Mouse (Mus musculus) forebrain, embryonic 13.5 days (tissue): ENCODE data around the gene Mkrn2. TPM values are rescaled to one million over a fixed set of nuclear protein-coding genes. Genes with fewer than 3 reads are reported as not detected.

Source experiments
- ATAC-seq: fragments of 200-750 bp; cut with Nextera tagmentation; 2 replicates; pipeline ENCODE4 v1.8.0; 2017
- H3K27ac ChIP-seq: fragments of 300-500 bp; sonication (generic); 2 replicates; pipeline ENCODE4 v1.5.1; 2015; ENCODE audit warnings: inconsistent platforms, mild to moderate bottlenecking, moderate library complexity
- H3K27me3 ChIP-seq: fragments of 300-500 bp; sonication (generic); 2 replicates; pipeline ENCODE4 v1.6.1; 2015; ENCODE audit warnings: mild to moderate bottlenecking, inconsistent platforms
- H3K36me3 ChIP-seq: fragments of 300-500 bp; sonication (generic); 2 replicates; pipeline ENCODE4 v1.6.1; 2015; ENCODE audit warnings: mild to moderate bottlenecking, inconsistent platforms; ENCODE audit not compliant: poor library complexity, severe bottlenecking
- H3K4me1 ChIP-seq: fragments of 300-500 bp; sonication (generic); 2 replicates; pipeline ENCODE4 v1.6.1; 2015; ENCODE audit warnings: inconsistent platforms
- H3K4me2 ChIP-seq: fragments of 300-500 bp; sonication (generic); 2 replicates; pipeline ENCODE4 v1.6.1; 2015; ENCODE audit warnings: inconsistent platforms, mild to moderate bottlenecking, moderate library complexity
- H3K4me3 ChIP-seq: fragments of 300-500 bp; sonication (generic); 2 replicates; pipeline ENCODE4 v1.5.1; 2015; ENCODE audit warnings: mild to moderate bottlenecking, inconsistent platforms
- H3K9ac ChIP-seq: fragments of 300-500 bp; sonication (generic); 2 replicates; pipeline ENCODE4 v1.6.1; 2015; ENCODE audit warnings: mild to moderate bottlenecking, inconsistent platforms
- H3K9me3 ChIP-seq: fragments of 300-500 bp; sonication (generic); replicated peaks from 2 replicates; pipeline ENCODE4 v1.6.1; 2016; ENCODE audit warnings: inconsistent platforms
- WGBS: fragments of 180-500 bp; shearing (Covaris S2); methylation state at CpG from one replicate; pipeline ENCODE4 v1.1.7; 2015; 5-methylcytosine and 5-hydroxymethylcytosine counted together
- polyA plus RNA-seq: library from polyadenylated mRNA; unstranded; fragments of >200 nt; fragmentation: Nextera tagmentation; extraction: Ambion mirVana; gene quantifications from 2 replicates; pipeline ENCODE4 v1.2.1, GENCODE M21; 2015

Gene Mkrn2
- polyA plus RNA-seq, 1 experiment from 2014 or later = 30.4 TPM

DNA sequence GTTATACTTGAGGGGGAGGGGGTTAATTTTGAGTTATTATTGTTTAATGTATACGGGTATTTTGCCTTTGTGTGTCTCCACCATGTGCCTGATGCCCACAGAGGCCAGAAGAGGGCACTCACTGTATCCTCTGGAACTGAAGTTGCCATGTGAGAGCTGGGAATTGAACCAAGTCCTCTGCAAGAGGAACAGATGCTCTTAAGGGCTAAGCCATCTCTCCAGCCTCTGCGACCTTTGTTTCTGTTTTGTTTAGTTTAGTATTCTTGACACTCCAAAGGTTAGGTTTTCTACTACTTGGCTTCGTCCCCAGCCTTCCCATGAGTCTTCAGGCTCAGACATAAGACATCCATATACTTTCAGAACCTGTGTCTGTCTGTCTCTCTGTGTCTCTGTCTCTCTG lies 17.5 kb upstream of the Mkrn2 start:
- no peak overlapping the region for H3K4me3 ChIP-seq
- no peaks in the 10 kb centered on the region for H3K4me1 ChIP-seq
- H3K4me2 ChIP-seq = no peak overlapping the region
- no peak for ATAC-seq
- no peaks in the 10 kb centered on the region for H3K27me3 ChIP-seq
- H3K9ac ChIP-seq = no peak overlapping the region
- peaks cover 24% of the 10 kb centered on the region for H3K36me3 ChIP-seq
- no peaks in the 10 kb centered on the region for H3K9me3 ChIP-seq
- 71% methylated on average over 3 of the region's 3 CpGs for WGBS
- H3K27ac ChIP-seq = no peak overlapping the region

DNA sequence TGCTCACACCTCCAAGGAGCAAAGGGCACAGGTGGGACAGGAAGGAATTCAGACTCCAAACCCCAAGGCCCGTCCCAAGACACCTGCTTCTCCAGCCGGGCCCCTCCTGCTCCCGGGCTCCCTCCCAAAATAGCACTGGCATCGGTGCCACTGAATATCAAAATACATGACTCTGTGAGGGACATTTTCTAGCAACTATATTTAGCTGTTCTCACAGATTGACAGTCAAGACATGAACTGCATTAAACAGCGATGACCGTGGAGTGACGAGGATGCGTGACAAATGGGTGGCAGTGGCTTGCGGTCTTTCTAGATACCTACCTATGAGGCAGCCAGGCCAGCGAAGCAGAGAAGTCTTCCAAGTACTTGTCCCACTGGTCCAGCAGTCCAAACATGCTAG lies 15.4 kb upstream of the Mkrn2 start:
- Histone ChIP-seq H3K9me3 (no peaks in the 10 kb centered on the region), H3K27ac (no peak overlapping the region), H3K27me3 (no peaks in the 10 kb centered on the region), H3K4me1 (no peaks in the 10 kb centered on the region), H3K4me3 (no peak overlapping the region), H3K36me3 (peaks cover 6% of the 10 kb centered on the region; the same call in 1 of the 2 replicates), H3K9ac (no peak overlapping the region), H3K4me2 (no peak overlapping the region)
- ATAC-seq = no peak
- WGBS = 90% methylated on average over 10 of the region's 10 CpGs

DNA sequence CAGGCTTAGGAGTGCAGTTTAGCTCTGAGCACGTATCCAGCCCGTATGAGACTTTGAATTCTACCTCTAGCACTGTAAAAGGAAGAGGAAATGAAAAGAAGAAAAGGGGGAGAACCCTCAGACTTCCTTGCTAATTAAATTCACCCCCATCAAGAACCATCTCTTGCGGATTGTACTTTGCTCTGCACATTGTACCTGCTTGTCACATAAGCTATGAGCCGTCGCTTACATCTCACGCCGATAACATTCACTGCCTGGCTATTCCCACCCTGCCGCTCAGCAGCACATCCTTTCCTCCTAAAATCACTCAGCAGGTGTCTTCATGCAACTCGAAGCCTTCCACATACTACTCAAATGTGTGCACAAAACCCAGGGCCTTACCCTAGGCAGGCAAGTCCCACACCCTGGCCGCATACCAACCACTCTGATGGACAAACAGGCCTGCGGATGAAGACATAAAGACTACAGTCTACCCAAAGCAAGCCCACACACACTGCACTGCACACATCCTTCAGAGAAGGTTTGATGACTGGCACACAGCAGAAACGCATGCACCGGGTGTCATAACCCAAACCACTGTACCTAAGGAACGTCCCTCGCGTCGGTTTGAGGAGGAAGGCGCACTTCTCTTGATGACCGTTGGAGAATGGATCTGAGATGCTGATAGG lies 9.9 kb upstream of the Mkrn2 start:
- no peak overlapping the region for H3K4me2 ChIP-seq

DNA sequence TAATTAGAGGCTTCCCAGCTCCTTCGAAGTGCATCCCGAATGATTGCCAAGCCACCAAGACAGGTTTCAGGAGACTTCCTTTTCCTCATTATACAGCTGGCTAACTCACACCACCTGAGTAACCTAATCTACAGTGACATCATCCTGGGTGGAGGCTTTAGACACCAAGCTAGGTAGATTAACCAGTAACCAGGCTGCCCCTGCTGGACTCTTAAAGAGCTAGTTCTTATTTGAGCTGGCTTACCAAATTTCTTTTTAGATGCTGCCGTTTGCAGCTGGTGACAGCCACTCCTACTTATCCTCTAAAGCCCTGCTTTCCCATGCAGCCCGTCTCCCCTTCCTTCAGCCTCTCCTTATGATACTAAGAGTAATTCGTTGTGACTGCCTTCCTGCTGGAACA lies 9.2 kb upstream of the Mkrn2 start, which contains the start of gene Mkrn2os:
TSS of gene Mkrn2os (minus strand) at position 119 of the 400 bp plus-strand sequence.
- Histone ChIP-seq H3K4me2 (no peak within 1 kb of the TSS), H3K9me3 (no peaks in the 10 kb centered on the region), H3K4me3 (no peak within 1 kb of the TSS), H3K27ac (no peak within 1 kb of the TSS), H3K4me1 (no peaks in the 10 kb centered on the region), H3K36me3 (no peaks in the 10 kb centered on the region), H3K27me3 (no peaks in the 10 kb centered on the region), H3K9ac (no peak within 1 kb of the TSS)
- no peak for ATAC-seq
- WGBS = 69% methylated on average over 5 of the region's 5 CpGs

More for the DNA sequence above, 9.9 kb upstream of the Mkrn2 start:
- Histone ChIP-seq H3K9ac (no peak overlapping the region), H3K9me3 (no peaks in the 10 kb centered on the region), H3K27me3 (no peaks in the 10 kb centered on the region), H3K36me3 (no peaks in the 10 kb centered on the region), H3K27ac (no peak overlapping the region), H3K4me1 (no peaks in the 10 kb centered on the region), H3K4me3 (no peak overlapping the region)
- no peak for ATAC-seq
- 90% methylated on average over 19 of the region's 19 CpGs for WGBS

DNA sequence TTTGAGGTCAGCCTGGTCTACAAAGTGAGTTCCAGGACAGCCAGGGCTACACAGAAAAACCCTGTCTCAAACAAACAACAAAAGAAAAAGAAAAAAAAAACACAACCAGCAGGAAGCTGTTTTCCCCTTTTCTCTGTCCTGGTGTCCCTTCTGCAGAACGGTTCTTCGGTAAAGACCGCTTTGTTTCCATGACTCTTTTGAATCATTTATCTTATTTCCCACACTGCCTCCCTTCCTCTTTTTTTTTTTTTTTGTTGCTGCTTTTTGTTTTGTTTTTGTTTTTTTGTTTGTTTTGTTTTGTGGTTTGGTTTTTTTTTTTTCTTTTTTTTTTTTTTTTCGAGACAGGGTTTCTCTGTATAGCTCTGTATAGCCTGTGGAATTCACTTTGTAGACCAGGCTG lies 8.4 kb upstream of the Mkrn2 start:
- no peak overlapping the region for H3K4me3 ChIP-seq
- WGBS = 83% methylated on average over 4 of the region's 4 CpGs
- no peaks in the 10 kb centered on the region for H3K4me1 ChIP-seq
- H3K36me3 ChIP-seq = no peaks in the 10 kb centered on the region
- H3K4me2 ChIP-seq = no peak overlapping the region
- H3K9me3 ChIP-seq = no peaks in the 10 kb centered on the region
- no peak for ATAC-seq
- H3K27me3 ChIP-seq = no peaks in the 10 kb centered on the region
- no peak overlapping the region for H3K27ac ChIP-seq
- H3K9ac ChIP-seq = no peak overlapping the region

DNA sequence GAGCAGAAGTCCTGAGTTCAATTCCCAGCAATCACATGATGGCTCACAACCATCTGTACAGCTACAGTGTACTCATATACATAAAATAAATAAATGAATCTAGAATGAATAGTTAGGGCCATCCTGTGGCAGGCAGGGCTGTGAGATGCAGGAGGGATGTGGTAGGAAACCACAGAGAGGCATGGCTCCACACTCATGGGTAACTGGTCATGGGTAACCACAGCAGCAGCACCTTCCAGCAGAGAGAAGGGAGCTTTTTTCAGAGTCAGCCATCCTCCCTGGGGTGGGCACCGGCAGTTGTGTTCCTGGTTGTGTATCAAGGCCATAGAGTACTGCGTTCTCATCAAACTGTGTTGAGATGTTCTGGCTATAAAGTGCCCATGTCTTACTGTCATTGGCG lies 7.2 kb upstream of the Mkrn2 start:
- H3K27ac ChIP-seq = no peak overlapping the region
- 75% methylated on average over 3 of the region's 3 CpGs for WGBS
- H3K36me3 ChIP-seq = no peaks in the 10 kb centered on the region
- no peaks in the 10 kb centered on the region for H3K4me1 ChIP-seq
- H3K27me3 ChIP-seq = no peaks in the 10 kb centered on the region
- no peak overlapping the region for H3K4me3 ChIP-seq
- ATAC-seq = no peak
- H3K4me2 ChIP-seq = no peak overlapping the region
- H3K9ac ChIP-seq = no peak overlapping the region
- no peaks in the 10 kb centered on the region for H3K9me3 ChIP-seq

DNA sequence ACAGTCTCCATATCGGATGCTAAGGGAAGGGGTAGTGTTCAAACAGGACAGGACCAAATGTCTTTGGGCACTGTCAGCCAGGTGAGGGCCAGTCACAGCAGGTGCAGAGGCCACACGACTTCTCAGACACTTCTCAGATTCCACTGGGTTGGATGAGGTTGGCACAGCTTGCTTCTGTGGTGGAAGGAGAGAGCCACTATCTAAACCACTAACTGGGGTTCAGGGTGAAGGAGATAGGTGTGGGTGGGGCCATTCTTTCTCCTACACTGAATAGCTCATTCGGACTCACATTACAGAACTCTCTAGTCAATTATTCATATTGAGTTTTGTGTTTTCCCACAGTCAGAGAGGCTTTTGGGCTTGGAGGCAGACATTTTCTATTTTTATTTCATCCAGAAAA lies 6.0 kb upstream of the Mkrn2 start:
- H3K4me1 ChIP-seq = no peaks in the 10 kb centered on the region
- WGBS = 65% methylated on average over 3 of the region's 3 CpGs
- H3K4me2 ChIP-seq = no peak overlapping the region
- H3K4me3 ChIP-seq = no peak overlapping the region
- H3K9ac ChIP-seq = no peak overlapping the region
- H3K27ac ChIP-seq = no peak overlapping the region
- H3K36me3 ChIP-seq = no peaks in the 10 kb centered on the region
- ATAC-seq = no peak
- no peaks in the 10 kb centered on the region for H3K27me3 ChIP-seq
- H3K9me3 ChIP-seq = no peaks in the 10 kb centered on the region

DNA sequence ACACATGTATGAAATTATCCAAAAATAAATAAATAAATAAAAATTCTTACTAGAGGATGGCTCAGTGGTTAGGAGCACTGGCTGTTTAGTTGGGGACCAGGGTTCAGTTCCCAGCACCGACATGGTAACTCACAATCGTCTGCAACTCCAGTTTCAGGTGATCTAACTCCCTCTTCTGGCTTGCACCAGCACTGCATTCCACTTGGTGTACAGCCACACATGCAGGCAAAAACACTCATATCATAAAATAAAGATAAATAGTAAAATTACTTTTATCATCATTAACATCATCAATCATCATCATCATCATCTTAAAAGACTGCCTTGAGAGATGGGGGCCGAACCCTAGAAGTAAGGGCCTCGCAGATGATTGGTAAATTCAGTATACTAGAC lies 384 bp upstream of the Mkrn2 start:
- peaks cover 11% of the 10 kb centered on the region for H3K4me1 ChIP-seq
- no peak overlapping the region for H3K27ac ChIP-seq
- H3K27me3 ChIP-seq = no peaks in the 10 kb centered on the region
- H3K4me3 ChIP-seq = peak overlapping the region; percentile 82
- no peaks in the 10 kb centered on the region for H3K36me3 ChIP-seq
- peak; percentile 25; the same call in 1 of the 2 replicates for ATAC-seq
- H3K9ac ChIP-seq = no peak overlapping the region
- 64% methylated on average over 4 of the region's 4 CpGs for WGBS
- peak overlapping the region; percentile 77 for H3K4me2 ChIP-seq
- no peaks in the 10 kb centered on the region for H3K9me3 ChIP-seq

DNA sequence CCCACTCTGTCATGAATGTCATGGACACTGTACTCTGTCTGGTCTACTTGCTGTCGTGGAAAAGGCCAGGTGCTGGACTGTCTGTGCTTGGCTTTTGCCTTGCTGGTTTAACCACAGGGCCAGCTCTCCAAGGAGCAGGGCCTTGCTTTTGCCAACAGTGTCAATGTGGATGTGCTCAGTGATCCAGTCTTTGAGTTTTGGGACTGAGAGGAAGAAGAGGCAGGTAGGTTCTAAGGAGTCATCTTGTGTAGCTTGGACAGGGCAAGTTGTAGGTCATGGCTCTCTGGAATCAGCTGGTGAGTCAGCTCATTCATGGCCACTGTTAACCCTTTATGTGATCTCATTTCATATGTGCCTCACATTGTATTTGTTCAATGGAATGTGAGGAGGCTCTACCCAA lies 4.8 kb downstream of the Mkrn2 start:
- ATAC-seq = no peak
- peaks cover 21% of the 10 kb centered on the region for H3K36me3 ChIP-seq
- no peak overlapping the region for H3K4me2 ChIP-seq
- peaks cover 11% of the 10 kb centered on the region for H3K4me1 ChIP-seq
- H3K27me3 ChIP-seq = no peaks in the 10 kb centered on the region
- 85% methylated on average over 1 of the region's 1 CpGs for WGBS
- no peak overlapping the region for H3K4me3 ChIP-seq
- no peak overlapping the region for H3K27ac ChIP-seq
- H3K9ac ChIP-seq = no peak overlapping the region
- no peaks in the 10 kb centered on the region for H3K9me3 ChIP-seq

DNA sequence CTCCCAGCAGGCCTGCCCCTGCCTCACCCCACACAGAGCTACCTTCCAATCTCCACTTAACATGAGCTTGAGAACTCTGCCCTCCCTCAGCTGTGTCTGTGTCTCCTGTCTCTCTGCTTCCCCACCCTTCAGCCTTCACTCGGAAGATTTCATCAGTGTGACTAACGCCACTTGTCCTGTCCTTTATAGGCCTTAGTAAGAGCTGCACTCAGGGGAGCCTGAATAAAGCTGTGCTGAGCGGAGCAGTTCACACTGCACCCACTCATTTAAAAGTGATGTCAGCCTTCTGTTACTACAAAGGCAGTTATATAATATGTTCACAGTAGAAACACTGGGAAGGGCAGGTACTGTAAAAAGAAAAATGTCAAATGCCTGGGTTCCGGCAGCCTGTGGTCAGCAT lies 5.7 kb downstream of the Mkrn2 start:
- no peak overlapping the region for H3K4me2 ChIP-seq
- H3K4me1 ChIP-seq = peaks cover 10% of the 10 kb centered on the region
- no peaks in the 10 kb centered on the region for H3K9me3 ChIP-seq
- peak overlapping the region; percentile 35; the same call in 1 of the 2 replicates for H3K9ac ChIP-seq
- H3K4me3 ChIP-seq = no peak overlapping the region
- H3K27ac ChIP-seq = no peak overlapping the region
- no peak for ATAC-seq
- 76% methylated on average over 4 of the region's 4 CpGs for WGBS
- no peaks in the 10 kb centered on the region for H3K27me3 ChIP-seq
- H3K36me3 ChIP-seq = peaks cover 31% of the 10 kb centered on the region

DNA sequence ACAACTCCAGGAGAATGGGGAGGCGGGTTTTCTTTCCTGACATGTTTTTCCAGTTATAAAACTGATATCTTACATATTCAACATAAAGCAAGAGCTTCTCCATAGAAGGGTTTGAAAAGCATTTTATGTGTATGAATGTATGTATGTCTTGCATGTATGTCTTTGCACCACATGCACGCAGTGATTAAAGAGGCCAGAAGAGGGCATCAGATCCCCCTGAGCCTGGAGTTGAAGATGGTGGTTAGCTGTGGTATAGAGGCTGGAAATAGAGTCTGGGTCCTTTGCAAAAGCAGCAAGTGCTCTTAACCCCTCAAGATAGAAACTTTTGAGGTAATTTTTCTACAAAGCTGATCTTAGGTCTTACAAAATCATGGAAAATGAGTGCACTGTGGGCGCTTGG lies 7.4 kb downstream of the Mkrn2 start:
- Histone ChIP-seq H3K9ac (no peak overlapping the region), H3K27ac (no peak overlapping the region), H3K36me3 (peaks cover 47% of the 10 kb centered on the region), H3K4me2 (no peak overlapping the region), H3K9me3 (no peaks in the 10 kb centered on the region), H3K4me3 (no peak overlapping the region), H3K27me3 (no peaks in the 10 kb centered on the region), H3K4me1 (no peaks in the 10 kb centered on the region)
- WGBS = 68% methylated on average over 3 of the region's 3 CpGs
- ATAC-seq = no peak

DNA sequence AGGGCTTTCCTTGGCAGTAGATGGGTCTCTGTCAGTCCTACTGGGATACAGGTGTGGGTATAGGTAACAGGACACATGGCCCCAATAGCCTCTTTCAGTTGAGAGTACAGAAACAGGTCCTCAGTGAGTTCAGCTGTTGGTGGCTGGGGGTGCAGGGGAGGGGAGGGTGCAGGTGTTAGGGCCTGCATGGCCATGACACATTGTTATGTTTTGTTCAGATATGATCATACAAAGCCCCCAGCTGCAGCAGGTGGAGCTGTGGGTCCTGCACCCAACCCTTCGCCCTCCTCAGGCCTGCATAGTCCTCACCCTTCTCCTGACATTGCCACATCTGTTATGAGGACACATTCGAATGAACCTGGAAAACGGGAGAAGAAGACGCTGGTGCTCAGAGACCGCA lies 8.6 kb downstream of the Mkrn2 start:
- Histone ChIP-seq H3K27ac (no peak overlapping the region), H3K27me3 (no peaks in the 10 kb centered on the region), H3K9me3 (no peaks in the 10 kb centered on the region), H3K4me1 (no peaks in the 10 kb centered on the region), H3K4me2 (no peak overlapping the region), H3K36me3 (peaks cover 59% of the 10 kb centered on the region), H3K4me3 (no peak overlapping the region), H3K9ac (no peak overlapping the region)
- WGBS = 89% methylated on average over 5 of the region's 5 CpGs
- ATAC-seq = no peak

DNA sequence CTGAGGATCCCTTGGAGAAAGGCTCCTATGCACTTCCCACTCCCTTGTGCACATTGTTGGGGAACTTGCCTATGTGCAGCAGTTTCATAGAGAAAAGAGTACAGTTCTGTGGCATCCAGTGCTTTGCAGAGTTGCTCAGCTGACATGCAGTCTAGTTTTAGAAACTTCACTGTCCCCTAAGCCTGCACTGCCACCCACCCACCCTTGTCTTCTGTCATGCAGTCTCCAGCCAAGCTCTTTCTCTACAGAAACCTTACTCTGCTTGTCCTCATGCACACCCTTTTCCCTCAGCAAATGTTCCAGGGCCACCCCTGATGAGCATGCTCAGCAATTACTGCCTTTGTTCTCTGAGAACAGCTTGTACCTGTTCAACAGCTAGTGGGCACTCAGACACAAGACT lies 12.1 kb downstream of the Mkrn2 start:
- ATAC-seq = no peak
- H3K4me3 ChIP-seq = no peak overlapping the region
- no peak overlapping the region for H3K9ac ChIP-seq
- H3K4me2 ChIP-seq = no peak overlapping the region
- H3K36me3 ChIP-seq = peaks cover 94% of the 10 kb centered on the region
- H3K4me1 ChIP-seq = no peaks in the 10 kb centered on the region
- no peaks in the 10 kb centered on the region for H3K9me3 ChIP-seq
- no peaks in the 10 kb centered on the region for H3K27me3 ChIP-seq
- H3K27ac ChIP-seq = no peak overlapping the region
